Mouse (Mus musculus): ENCODE measurements around the gene Hykk.

DNA sequence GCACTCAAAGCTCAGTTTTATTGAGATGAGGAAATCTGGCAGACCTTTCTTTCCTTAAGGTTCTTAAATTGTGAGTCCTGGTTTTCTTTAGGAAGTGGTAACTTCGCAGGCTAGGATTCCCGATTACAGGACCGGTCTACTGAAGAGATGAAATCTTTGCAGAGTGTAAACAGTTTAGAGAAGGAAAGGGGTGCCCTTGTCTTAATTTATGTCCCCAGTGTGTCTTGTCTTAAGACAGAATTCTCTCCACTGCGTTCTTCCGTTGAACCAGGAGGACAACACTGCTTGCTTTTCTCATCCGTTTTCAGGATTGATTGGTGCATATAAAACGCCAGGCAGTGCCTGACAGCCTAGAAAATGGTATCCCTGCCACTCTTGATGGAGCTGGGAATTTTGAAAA lies 65.3 kb downstream of the Hykk start:
- no peak for TF ChIP-seq CTCF (IDR thresholded peaks at IDR 0.05; ENCODE audit: borderline replicate concordance, control insufficient read depth, extremely low read depth, insufficient read depth, low read length, poor library complexity)
- no peak for TF ChIP-seq POLR2A (IDR thresholded peaks at IDR 0.05; ENCODE audit: control insufficient read depth, extremely low read depth, insufficient read depth, low read length, poor library complexity)

Measured in thymus, adult 2 months (tissue).